Mouse (Mus musculus) hematopoietic stem cell, adult 5-6 weeks (primary cell): ENCODE results near the gene Nmnat2. TPM values are rescaled to one million over a fixed set of nuclear protein-coding genes. Genes with fewer than 3 reads are reported as not detected.

Source experiments
- ATAC-seq, 2 experiments: fragments of 125-278 bp in 1 of 2; replicated peaks in 1 of 2; 2 replicates each; pipeline ENCODE4 v1.8.0; 2016 to 2017; ENCODE audit warnings: inconsistent platforms in 2 of 2, mild to moderate bottlenecking in 2 of 2, moderate number of reproducible peaks in 2 of 2, low read depth in 1 of 2, moderate TSS enrichment in 1 of 2; ENCODE audit not compliant: low FRiP score in 2 of 2, poor library complexity in 2 of 2, severe bottlenecking in 2 of 2, insufficient read depth in 1 of 2, low TSS enrichment in 1 of 2
- total RNA-seq: library from RNA; stranded (forward); fragments of 172-1452, 232-1000 nt; gene quantifications from 2 replicates; pipeline ENCODE4 v1.2.3, GENCODE M21; 2017

Gene Nmnat2
- total RNA-seq, 1 experiment from 2014 or later, result not detected

DNA sequence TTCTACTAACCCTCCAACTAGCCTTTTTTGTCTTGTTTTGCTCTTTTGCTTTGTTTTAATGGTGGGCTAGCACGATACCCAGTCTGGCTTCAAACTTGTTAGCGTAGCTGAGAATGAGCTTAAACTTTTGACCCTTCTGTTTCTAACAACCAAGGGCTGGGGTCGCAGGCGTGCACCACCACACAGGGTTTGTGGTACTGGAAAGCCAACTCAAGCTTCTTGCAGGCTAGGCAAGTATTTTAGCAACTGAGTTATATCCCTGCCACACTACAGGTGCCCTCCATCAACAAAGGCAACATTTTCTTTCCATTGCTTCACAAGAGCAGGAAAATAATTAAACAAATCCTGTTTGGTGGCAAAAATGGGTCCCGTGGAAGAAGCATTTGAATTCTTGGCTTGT is 18.6 kb downstream of the Nmnat2 start:
- ATAC-seq, result no peak

DNA sequence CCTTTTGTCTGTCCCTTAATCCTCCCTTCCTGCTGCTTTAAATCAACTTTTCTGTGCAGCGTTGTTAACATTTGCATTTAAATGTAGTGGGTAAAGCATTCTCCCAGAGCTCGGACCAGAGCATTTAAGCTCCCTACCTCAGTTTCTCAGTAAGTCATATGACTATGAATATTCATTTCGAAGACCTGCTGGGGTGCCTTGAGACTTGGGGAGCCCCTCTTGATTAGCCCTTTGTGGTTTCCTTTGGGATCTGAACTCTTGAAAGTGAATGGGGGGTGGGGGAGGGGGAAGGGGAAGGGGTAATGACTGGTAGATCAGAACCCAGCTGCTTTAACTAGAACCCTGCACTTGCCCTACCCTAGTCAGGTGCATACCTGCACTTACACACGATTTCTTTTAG is 19.1 kb downstream of the Nmnat2 start:
- ATAC-seq, result no peak

DNA sequence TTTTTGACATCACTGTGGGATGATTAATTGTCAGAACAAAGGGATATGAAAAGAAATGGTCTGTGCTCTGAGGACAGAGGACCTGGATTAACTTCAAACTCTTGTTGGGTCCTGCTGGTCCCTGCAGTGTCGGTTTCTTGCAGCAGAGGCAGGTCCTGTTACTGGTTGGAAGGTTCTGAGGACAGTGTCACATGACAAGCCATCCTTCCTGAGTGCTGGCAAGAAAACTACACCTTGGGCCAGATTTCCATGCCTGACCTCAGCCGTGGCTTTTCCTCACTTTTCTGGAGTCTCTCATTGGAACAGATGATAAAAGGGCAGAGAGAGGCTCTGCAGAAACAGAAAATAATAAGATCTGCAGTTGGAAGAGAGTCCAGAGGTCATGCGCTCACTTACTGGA is 20.4 kb downstream of the Nmnat2 start:
- no peak for ATAC-seq

- ATAC-seq, result no peak
Observed at GRCm38 (mm10) chr1:152978700-152979099, 23.9 kb downstream of the Nmnat2 start.

DNA sequence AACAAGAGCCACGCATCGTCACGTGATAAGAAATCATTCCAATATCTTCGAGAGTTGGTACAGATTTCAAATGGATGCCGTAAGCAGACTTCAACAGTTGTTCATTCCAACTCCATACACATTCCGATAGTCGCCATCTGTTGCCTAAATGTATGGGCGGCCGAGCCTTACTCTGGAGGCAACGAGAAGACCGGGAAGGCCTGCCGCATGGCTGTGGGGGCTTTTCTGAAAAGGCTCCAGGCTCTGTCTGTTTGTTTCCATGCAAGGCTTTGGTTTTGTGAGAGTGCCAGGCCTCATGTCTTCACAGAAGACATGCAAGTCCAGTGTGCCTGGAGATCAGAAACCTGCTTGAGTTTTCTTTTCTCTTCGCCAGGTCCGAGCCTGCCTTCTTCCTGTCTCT is 28.6 kb downstream of the Nmnat2 start:
- ATAC-seq, result no peak

- ATAC-seq, result no peak
Observed at GRCm38 (mm10) chr1:152986981-152987380, 32.2 kb downstream of the Nmnat2 start.

- no peak for ATAC-seq
Observed at GRCm38 (mm10) chr1:152990067-152990466, 35.3 kb downstream of the Nmnat2 start.

DNA sequence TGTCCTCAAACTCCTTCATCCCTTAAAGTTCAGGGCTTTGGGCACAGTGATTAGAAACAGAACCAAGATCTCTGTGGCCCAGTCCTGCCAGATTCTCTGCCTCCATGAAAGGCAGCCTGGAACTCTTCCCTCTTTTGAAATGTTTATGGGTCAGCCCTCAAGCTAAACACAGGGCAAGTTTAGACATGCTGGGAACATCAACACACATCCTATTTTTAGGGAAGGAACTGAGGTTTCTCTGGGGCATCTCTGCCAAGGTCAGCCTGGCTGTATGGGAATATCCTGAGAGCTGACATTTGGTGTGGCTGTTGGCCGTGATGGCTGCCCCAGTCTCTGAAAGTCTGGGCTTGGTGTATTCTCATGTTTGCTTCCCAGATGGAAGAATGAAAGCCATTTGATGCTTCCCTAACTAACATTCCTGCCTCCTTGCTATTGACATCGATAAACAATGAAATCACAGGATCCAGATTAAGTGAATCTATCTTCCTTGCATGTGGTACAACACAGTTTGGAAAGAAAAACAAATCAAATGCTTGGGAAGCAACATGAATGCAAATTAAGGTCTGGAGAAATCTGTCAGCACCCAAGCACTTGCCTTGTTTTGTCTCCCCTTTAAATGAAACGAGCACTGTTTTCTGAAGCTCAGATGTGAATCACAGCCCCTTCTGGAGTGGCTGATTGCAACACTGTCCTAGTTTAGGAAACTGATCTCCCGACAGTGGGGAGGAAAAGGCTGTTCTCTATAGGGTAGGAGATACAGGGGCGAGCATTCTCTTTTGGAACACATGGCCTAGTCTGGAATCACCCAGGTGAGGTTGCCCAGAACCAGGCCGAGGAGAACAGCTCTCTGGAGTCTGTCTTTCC is 37.7 kb downstream of the Nmnat2 start:
- no peak for ATAC-seq

DNA sequence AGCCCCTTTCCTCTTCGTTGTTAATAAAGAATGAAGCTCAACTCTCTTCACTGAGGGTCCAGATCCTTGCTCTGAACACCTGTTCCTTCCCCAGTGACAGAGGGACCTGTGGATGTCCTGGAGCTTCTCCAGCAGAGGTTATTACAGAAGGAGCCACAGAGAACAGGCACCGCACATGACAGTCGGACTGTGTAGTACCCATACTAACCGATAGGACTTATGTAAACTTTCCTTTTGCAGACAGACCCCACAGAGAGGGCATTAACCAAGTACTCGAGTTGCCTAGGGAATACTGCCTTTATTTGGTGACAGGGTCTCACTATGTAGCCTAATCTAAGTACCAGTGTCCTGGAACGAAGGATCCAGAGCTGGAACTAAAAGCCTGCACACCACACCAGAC is 39.0 kb downstream of the Nmnat2 start:
- ATAC-seq, result no peak

- ATAC-seq, result no peak
Observed at GRCm38 (mm10) chr1:152999983-153000382, 45.2 kb downstream of the Nmnat2 start.

DNA sequence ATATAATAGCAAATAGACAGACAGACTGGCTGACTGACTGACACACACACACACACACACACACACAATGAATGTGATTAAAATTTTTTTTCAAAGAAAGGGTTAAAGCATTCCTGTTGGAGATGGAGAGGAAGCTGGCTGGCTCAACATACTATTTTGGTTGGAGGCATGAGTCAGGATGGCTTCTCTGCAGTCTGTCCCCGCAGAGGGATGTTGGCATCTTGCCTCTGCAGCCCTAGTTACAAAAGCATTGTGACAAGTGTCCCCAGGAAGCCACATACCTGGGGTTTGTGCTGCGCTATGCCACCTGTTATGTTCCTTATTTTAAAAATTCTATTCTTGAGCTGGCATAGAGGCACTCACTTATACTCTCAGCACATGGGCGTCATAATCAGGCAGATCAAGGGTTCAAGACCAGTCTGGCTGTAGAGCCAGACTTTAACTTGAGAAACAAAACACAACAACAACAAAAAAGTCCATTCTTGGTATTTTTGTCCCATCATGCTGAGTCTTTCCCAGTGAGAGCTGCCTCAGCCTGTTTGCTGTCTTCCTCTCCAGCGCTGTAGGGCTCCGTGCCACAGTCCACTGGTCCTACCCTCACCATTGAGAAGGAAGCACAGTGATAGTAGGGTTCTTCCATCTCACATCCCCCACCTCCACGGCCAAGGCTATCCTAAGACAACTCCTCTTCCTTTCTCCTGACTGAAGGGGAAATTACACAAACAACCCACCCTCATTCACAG is 45.9 kb downstream of the Nmnat2 start:
- ATAC-seq, result 0 out of 4 replicates have a peak, but pooled peaks of 1 of the 2 experiments have one; percentile 22

DNA sequence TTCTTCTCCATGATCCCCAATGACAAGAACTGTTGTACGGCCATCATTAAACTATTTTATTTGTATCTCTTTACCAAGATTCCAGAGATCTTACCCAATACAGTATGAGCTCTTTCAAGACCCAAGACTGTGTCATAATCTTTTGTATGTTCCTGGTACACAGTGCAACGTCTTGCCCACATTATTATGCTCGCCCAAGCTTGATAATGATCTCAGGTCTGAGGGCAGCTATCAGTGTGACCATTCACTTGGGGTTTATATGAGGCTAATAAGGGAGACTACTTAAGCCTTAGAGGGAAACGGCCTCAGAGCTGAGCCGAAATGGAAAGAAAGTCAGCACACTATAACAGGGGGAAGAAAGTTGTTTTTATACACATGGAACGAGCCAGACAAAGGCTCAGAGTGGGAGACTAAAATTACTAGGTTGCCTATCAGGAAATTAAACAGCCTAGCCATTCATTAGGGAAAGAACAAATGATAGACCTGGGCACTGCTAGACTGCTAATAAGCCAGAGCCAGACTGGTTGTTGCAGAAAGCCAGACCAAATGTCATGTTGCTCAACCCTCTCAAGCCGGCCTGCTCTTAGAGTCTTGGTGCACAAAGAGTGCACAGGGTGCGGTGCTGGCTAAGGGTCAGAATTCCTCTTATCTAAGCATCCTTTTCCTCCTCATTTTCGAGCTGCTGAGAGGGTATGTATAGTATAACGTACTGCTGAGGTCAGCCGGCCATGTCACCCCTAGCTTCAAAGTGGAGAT is 47.7 kb downstream of the Nmnat2 start:
- no peak for ATAC-seq

GRCm38 (mm10) chr1:153004472-153004871 is 49.7 kb downstream of the Nmnat2 start:
- no peak for ATAC-seq

GRCm38 (mm10) chr1:153006054-153006453 is 51.3 kb downstream of the Nmnat2 start:
- ATAC-seq, result peak; percentile 79 to 86

- no peak for ATAC-seq
Observed at GRCm38 (mm10) chr1:153006761-153007160, 52.0 kb downstream of the Nmnat2 start.

- no peak for ATAC-seq
Observed at GRCm38 (mm10) chr1:153007292-153007691, 52.5 kb downstream of the Nmnat2 start.

DNA sequence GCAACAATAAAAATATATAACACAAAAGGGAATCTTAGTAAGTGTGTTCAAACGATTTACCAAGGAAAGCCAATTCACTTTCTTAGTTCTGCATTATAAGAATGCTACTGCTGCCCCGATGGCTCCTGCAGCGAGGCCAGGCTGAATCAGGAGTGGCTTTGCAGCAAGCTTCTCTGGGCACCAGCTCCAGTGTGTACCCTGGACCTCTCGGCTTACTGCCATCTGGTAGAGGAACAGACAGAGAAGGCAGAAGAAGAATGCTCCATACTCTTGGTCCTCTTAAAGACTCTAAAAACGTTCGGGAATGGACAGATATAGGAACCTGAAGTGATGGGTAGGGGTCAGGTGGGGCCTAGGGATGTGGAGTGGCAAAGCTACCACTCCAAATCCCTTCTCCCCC is 53.0 kb downstream of the Nmnat2 start:
- no peak for ATAC-seq

DNA sequence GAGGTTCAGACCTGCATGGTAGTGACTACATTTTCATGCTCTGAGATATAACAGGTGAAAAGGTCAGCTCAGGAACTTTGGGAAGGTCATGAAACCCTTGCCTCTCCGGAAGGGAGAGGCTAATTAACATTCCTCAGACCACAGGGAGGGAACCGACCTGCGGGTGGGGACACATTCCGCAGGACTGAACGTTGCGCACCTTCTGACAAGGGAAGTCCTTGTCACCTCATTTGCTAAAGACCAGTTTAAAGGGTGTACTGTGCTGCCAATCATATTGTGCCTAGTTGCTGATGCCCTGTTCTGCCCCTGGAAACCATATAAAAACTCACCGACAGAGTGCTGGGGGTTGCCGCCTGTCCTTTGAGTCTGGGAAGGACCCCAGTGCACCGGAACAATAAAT is 54.5 kb downstream of the Nmnat2 start:
- ATAC-seq, result no peak
